Mouse (Mus musculus): ENCODE data around the gene Cnnm1. TPM values are rescaled to one million over a fixed set of nuclear protein-coding genes. Genes with fewer than 3 reads are reported as not detected.

The Cnnm1 gene
- polyA plus RNA-seq (2014; fragmentation: Nextera tagmentation; extraction: Ambion mirVana), result 0.35 and 0.37 TPM in 2 replicates

DNA sequence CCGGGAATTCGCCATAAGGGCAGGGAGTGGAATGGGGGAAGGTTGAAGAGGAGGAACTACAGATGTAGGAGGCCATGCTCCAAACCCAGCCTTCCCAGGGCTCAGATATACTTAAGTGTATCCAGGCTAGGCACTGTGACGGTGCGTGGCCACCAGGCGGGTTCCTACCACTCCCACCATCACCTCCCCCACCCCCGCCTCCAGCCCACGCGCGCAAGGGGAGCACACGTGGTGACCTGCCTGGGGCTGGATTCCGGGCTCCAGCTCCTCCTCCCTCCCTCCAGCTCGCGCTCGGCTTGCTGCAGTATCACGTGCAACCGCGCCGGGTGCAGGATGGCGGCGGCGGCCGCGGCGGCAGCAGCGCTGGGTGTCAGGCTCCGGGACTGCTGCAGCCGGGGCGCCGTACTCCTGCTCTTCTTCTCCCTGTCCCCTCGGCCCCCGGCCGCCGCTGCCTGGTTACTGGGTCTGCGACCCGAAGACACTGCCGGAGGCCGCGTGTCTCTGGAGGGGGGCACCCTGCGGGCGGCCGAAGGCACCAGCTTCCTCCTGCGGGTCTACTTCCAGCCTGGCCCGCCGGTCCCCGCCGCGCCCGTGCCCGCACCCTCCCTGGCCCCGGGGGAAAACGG, at the start of gene Cnnm1:
Cnnm1 (plus strand) TSS at position 325 of the 626 bp plus-strand sequence.
- no peaks in the 10 kb centered on the region for H3K36me3 ChIP-seq (ENCODE audit: control insufficient read depth, insufficient read depth, low read length)
- no peaks in the 10 kb centered on the region; the same call in 1 of the 2 replicates for H3K9me3 ChIP-seq (ENCODE audit: control insufficient read depth, low read length)
- H3K27ac ChIP-seq (ENCODE audit: low read depth, low read length), result no peak within 1 kb of the TSS
- peak within 1 kb of the TSS; percentile 61 for H3K9ac ChIP-seq (ENCODE audit: low read length)
- under 1% methylated on average over 50 of the region's 51 CpGs for WGBS
- DNase-seq (ENCODE audit: low spot score) (peak; percentile 86), ATAC-seq (replicated peaks; ENCODE audit: low FRiP score) (peak; percentile 91)
- H3K27me3 ChIP-seq (ENCODE audit: control insufficient read depth, insufficient read depth, low read length), result peaks cover 22% of the 10 kb centered on the region
- H3K4me1 ChIP-seq (replicated peaks; ENCODE audit: control insufficient read depth, insufficient read depth, low read length), result peaks cover 6% of the 10 kb centered on the region; the same call in 1 of the 2 replicates
- H3K4me2 ChIP-seq (ENCODE audit: low read depth, low read length, severe bottlenecking), result peak within 1 kb of the TSS; percentile 99
- H3K4me3 ChIP-seq (ENCODE audit: low read depth, low read length), result peak within 1 kb of the TSS; percentile 66

DNA sequence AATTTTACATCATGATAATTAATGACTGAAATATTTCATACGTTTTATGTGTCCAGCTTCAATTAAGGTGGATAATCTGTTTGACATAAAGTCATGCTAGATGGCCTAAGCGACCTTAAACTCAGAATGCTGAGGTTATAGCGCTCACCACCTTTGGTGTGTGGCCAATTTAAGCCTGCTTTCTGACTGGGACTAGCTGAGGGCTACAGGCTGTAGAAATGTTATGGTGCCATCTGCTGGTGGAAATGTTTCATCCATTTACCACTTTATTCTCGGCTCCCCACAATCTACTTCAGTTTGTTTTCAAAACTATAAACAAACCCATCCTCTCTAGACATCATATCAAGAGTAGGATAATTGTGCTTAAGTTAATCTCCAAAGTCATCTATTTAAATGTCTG, 43.9 kb upstream of the Cnnm1 start:
- Histone ChIP-seq H3K4me1 (replicated peaks; ENCODE audit: control insufficient read depth, insufficient read depth, low read length) (no peaks in the 10 kb centered on the region), H3K9me3 (ENCODE audit: control insufficient read depth, low read length) (no peaks in the 10 kb centered on the region), H3K36me3 (ENCODE audit: control insufficient read depth, insufficient read depth, low read length) (no peaks in the 10 kb centered on the region), H3K27ac (ENCODE audit: low read depth, low read length) (no peak overlapping the region), H3K4me3 (ENCODE audit: low read depth, low read length) (no peak overlapping the region), H3K9ac (ENCODE audit: low read length) (no peak overlapping the region), H3K4me2 (ENCODE audit: low read depth, low read length, severe bottlenecking) (no peak overlapping the region), H3K27me3 (ENCODE audit: control insufficient read depth, insufficient read depth, low read length) (no peaks in the 10 kb centered on the region)
- ATAC-seq (replicated peaks; ENCODE audit: low FRiP score) (no peak), DNase-seq (ENCODE audit: low spot score) (no peak)
- WGBS, result 7% methylated on average over 4 of the region's 4 CpGs

DNA sequence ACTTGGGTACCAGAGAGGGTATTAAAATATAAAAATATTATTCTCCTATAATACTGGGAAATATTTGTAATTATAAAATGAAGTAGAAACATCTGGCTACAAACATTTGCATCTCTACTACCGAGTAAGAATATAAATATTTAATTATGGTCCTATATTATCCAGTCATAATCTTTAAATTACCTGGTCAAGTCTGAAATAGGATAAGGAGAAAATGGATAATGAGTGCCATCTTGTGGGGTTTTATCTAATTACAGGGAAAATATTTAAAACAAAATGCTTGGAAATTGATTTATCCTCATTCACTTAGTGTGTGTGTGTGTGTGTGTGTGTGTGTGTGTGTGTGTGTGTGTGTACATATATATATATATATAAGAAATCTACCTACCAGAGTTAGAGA, 33.1 kb upstream of the Cnnm1 start:
- Histone ChIP-seq H3K27ac (ENCODE audit: low read depth, low read length) (no peak overlapping the region), H3K4me1 (replicated peaks; ENCODE audit: control insufficient read depth, insufficient read depth, low read length) (no peaks in the 10 kb centered on the region), H3K27me3 (ENCODE audit: control insufficient read depth, insufficient read depth, low read length) (no peaks in the 10 kb centered on the region), H3K9ac (ENCODE audit: low read length) (no peak overlapping the region), H3K36me3 (ENCODE audit: control insufficient read depth, insufficient read depth, low read length) (no peaks in the 10 kb centered on the region), H3K4me3 (ENCODE audit: low read depth, low read length) (no peak overlapping the region), H3K4me2 (ENCODE audit: low read depth, low read length, severe bottlenecking) (no peak overlapping the region), H3K9me3 (ENCODE audit: control insufficient read depth, low read length) (no peaks in the 10 kb centered on the region)
- no peak for ATAC-seq (replicated peaks; ENCODE audit: low FRiP score)
- 38% methylated on average over 1 of the region's 1 CpGs for WGBS
- DNase-seq (ENCODE audit: low spot score), result no peak

DNA sequence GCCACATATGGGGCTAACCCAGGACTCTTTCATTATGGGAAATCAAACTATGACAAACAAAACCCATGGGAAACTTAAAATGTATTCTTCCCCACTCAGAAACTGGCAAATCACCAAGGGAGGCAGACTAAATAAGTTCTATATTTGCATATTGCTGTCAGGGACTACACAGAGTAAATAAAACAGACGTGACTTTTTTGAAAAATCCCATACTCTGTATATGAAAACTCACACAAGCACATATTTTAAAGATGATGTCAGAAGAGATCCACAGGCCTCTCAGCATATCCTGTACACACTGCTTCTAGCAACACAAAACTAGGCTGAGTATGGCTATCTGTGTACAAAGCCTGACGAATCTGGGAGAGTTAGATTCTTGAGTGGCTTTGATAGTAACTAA, 24.7 kb upstream of the Cnnm1 start:
- H3K27me3 ChIP-seq (ENCODE audit: control insufficient read depth, insufficient read depth, low read length), result no peaks in the 10 kb centered on the region
- no peak overlapping the region for H3K9ac ChIP-seq (ENCODE audit: low read length)
- WGBS, result 85% methylated on average over 2 of the region's 2 CpGs
- ATAC-seq (replicated peaks; ENCODE audit: low FRiP score), result no peak
- H3K4me1 ChIP-seq (replicated peaks; ENCODE audit: control insufficient read depth, insufficient read depth, low read length), result no peaks in the 10 kb centered on the region
- no peak overlapping the region for H3K4me2 ChIP-seq (ENCODE audit: low read depth, low read length, severe bottlenecking)
- no peaks in the 10 kb centered on the region for H3K9me3 ChIP-seq (ENCODE audit: control insufficient read depth, low read length)
- H3K27ac ChIP-seq (ENCODE audit: low read depth, low read length), result no peak overlapping the region
- H3K36me3 ChIP-seq (ENCODE audit: control insufficient read depth, insufficient read depth, low read length), result no peaks in the 10 kb centered on the region
- no peak overlapping the region for H3K4me3 ChIP-seq (ENCODE audit: low read depth, low read length)
- DNase-seq (ENCODE audit: low spot score), result no peak

DNA sequence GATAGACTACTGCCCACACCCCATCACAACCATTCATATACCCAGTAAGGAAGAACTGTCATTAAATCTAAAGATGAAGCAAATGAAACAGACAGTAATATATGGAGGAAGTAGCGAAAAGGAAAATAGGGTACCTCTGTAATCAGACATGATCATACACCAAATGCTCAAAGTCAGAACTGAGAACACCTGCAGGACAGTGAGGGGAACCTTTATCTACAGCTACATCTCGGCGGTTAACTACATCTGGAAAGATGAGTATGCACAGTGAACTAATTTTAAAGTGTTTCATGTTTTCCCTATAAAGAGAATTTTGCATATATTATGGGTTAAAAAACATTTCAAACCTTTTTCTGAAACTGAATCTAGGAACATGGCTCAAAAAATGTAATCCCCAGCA, 19.7 kb upstream of the Cnnm1 start:
- Histone ChIP-seq H3K4me3 (ENCODE audit: low read depth, low read length) (no peak overlapping the region), H3K27me3 (ENCODE audit: control insufficient read depth, insufficient read depth, low read length) (no peaks in the 10 kb centered on the region), H3K36me3 (ENCODE audit: control insufficient read depth, insufficient read depth, low read length) (no peaks in the 10 kb centered on the region), H3K4me1 (replicated peaks; ENCODE audit: control insufficient read depth, insufficient read depth, low read length) (no peaks in the 10 kb centered on the region), H3K9me3 (ENCODE audit: control insufficient read depth, low read length) (no peaks in the 10 kb centered on the region), H3K9ac (ENCODE audit: low read length) (no peak overlapping the region), H3K27ac (ENCODE audit: low read depth, low read length) (no peak overlapping the region), H3K4me2 (ENCODE audit: low read depth, low read length, severe bottlenecking) (no peak overlapping the region)
- ATAC-seq (replicated peaks; ENCODE audit: low FRiP score), result no peak
- 91% methylated on average over 3 of the region's 3 CpGs for WGBS
- DNase-seq (ENCODE audit: low spot score), result no peak

DNA sequence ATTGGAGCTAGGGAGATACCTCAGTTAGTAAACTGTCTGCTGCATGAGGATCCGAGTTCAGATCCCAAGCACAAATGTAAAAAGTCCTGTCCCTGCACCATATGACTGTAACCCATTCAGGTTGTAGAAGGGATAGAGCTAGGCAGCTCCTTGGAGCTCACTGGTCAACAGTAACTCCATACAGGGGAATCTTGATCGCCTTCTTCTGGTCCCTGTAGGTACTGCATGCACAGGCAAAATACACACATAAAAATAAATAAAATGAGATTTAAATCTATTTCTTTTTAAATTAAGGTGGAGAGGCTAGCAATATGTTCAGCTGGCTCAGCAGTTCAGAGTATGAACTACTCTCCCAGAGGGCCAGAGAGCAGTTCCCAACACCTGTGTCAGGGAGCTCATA, 16.2 kb upstream of the Cnnm1 start:
- Histone ChIP-seq H3K4me2 (ENCODE audit: low read depth, low read length, severe bottlenecking) (no peak overlapping the region), H3K9me3 (ENCODE audit: control insufficient read depth, low read length) (no peaks in the 10 kb centered on the region), H3K4me1 (replicated peaks; ENCODE audit: control insufficient read depth, insufficient read depth, low read length) (no peaks in the 10 kb centered on the region), H3K27me3 (ENCODE audit: control insufficient read depth, insufficient read depth, low read length) (no peaks in the 10 kb centered on the region), H3K9ac (ENCODE audit: low read length) (no peak overlapping the region), H3K36me3 (ENCODE audit: control insufficient read depth, insufficient read depth, low read length) (no peaks in the 10 kb centered on the region), H3K4me3 (ENCODE audit: low read depth, low read length) (no peak overlapping the region), H3K27ac (ENCODE audit: low read depth, low read length) (no peak overlapping the region)
- ATAC-seq (replicated peaks; ENCODE audit: low FRiP score) (no peak), DNase-seq (ENCODE audit: low spot score) (no peak)
- 77% methylated on average over 2 of the region's 2 CpGs for WGBS

DNA sequence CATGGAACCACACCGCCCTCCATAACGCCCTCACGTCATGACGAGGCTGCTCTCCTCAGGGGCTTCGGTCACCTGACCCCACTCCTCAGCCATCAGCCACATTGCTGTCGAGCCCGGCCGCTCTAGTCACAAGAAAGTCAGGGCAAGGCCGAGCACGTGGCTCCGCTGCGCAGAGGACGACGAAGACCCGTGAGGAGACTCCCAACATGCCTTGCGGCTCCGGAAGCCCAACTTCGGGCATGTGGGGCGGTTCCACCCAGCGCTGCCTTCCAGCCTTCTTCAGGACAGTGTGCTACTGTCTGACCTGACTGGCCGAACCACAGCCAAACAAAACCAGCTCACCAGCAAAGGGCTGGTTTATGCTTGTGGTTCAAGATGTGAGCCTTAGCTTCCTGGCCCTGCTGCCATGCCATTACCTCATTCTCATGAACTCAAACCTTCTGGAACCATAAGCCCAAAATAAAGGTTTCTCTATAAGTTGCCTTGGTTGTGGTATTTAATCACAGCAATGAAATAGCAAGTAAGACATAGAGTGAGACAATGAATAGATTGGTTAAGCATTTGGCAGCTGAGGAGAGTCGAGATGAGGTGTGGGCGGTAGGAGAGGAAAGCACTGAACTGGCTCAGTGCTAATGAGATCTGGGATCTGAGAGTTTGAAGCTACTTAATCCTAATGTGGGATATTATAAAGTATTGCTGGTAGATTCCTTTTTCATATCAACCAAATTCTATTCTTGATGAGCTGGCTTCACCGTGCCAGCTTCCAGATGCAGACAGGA, 12.6 kb upstream of the Cnnm1 start:
- H3K4me2 ChIP-seq (ENCODE audit: low read depth, low read length, severe bottlenecking), result no peak overlapping the region
- H3K27me3 ChIP-seq (ENCODE audit: control insufficient read depth, insufficient read depth, low read length), result no peaks in the 10 kb centered on the region
- WGBS, result 90% methylated on average over 24 of the region's 24 CpGs
- no peak overlapping the region for H3K9ac ChIP-seq (ENCODE audit: low read length)
- H3K4me1 ChIP-seq (replicated peaks; ENCODE audit: control insufficient read depth, insufficient read depth, low read length), result no peaks in the 10 kb centered on the region
- no peaks in the 10 kb centered on the region for H3K9me3 ChIP-seq (ENCODE audit: control insufficient read depth, low read length)
- H3K36me3 ChIP-seq (ENCODE audit: control insufficient read depth, insufficient read depth, low read length), result no peaks in the 10 kb centered on the region
- ATAC-seq (replicated peaks; ENCODE audit: low FRiP score), result no peak
- DNase-seq (ENCODE audit: low spot score), result no peak
- no peak overlapping the region for H3K27ac ChIP-seq (ENCODE audit: low read depth, low read length)
- no peak overlapping the region for H3K4me3 ChIP-seq (ENCODE audit: low read depth, low read length)

DNA sequence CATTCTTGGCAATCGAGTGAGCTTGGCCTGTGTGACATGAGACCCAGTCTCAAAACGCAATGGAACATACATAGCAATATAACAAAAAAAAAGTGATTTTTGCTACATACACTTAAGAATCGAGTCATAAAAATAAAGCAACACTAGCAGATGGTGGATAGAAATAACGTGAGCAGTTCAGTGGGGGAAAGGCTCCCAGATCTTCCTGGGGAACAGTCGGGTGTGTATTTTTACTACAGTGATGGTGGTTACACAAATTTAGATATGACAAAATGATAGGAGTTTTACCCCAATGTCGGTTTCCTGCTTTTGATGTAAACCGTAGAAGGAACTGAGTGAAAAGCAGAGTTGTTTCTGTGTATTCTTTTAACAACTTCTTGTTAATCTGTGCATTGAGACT, 990 bp upstream of the Cnnm1 start:
- Histone ChIP-seq H3K9me3 (ENCODE audit: control insufficient read depth, low read length) (no peaks in the 10 kb centered on the region; the same call in 1 of the 2 replicates), H3K36me3 (ENCODE audit: control insufficient read depth, insufficient read depth, low read length) (no peaks in the 10 kb centered on the region), H3K4me2 (ENCODE audit: low read depth, low read length, severe bottlenecking) (no peak overlapping the region), H3K27me3 (ENCODE audit: control insufficient read depth, insufficient read depth, low read length) (peaks cover 22% of the 10 kb centered on the region), H3K4me3 (ENCODE audit: low read depth, low read length) (no peak overlapping the region), H3K4me1 (replicated peaks; ENCODE audit: control insufficient read depth, insufficient read depth, low read length) (peaks cover 6% of the 10 kb centered on the region; the same call in 1 of the 2 replicates), H3K9ac (ENCODE audit: low read length) (no peak overlapping the region), H3K27ac (ENCODE audit: low read depth, low read length) (no peak overlapping the region)
- DNase-seq (ENCODE audit: low spot score), result no peak
- WGBS, result 84% methylated on average over 7 of the region's 7 CpGs
- ATAC-seq (replicated peaks; ENCODE audit: low FRiP score), result no peak
